Mouse (Mus musculus) G1E (cell line): ENCODE results near the gene Phkb. TPM values are rescaled to one million over a fixed set of nuclear protein-coding genes. Genes with fewer than 3 reads are reported as not detected.

Source experiments
- ATAC-seq: 2 replicates; pipeline ENCODE4 v1.8.0; 2016; ENCODE audit warnings: mild to moderate bottlenecking; ENCODE audit not compliant: insufficient number of reproducible peaks, poor library complexity, low FRiP score, severe bottlenecking; ENCODE audit errors: extremely low read depth
- DNase-seq: peaks from one replicate; pipeline ENCODE4 v3.0.0; 2012; ENCODE audit warnings: low spot score
- H3K27me3 ChIP-seq: 2 replicates; pipeline ENCODE4 v1.6.1; 2012; ENCODE audit warnings: mild to moderate bottlenecking, low read length, inconsistent platforms; ENCODE audit not compliant: insufficient read depth
- H3K36me3 ChIP-seq: replicated peaks from 2 replicates; pipeline ENCODE3; 2012; ENCODE audit warnings: mild to moderate bottlenecking, inconsistent platforms
- H3K4me1 ChIP-seq: 2 replicates; pipeline ENCODE4 v1.6.1; 2012; ENCODE audit warnings: low read depth, low read length, inconsistent platforms, mixed read lengths; ENCODE audit not compliant: insufficient read depth
- H3K4me3 ChIP-seq: 2 replicates; pipeline ENCODE4 v1.5.1; 2012; ENCODE audit warnings: low read depth, mild to moderate bottlenecking, inconsistent platforms, low read length, moderate library complexity, mixed read lengths
- H3K9me3 ChIP-seq: replicated peaks from 2 replicates; pipeline ENCODE4 v1.6.1; 2012; ENCODE audit warnings: inconsistent platforms
- CTCF ChIP-seq: IDR thresholded peaks from 2 replicates; pipeline ENCODE4 v1.5.1; 2012; ENCODE audit warnings: low read depth, low read length, inconsistent platforms, mixed read lengths
- GATA1 ChIP-seq: IDR thresholded peaks from 2 replicates; pipeline ENCODE4 v1.6.1; 2012; ENCODE audit warnings: borderline replicate concordance, low read length, inconsistent platforms, mixed read lengths
- GATA2 ChIP-seq: IDR thresholded peaks from 2 replicates; pipeline ENCODE4 v1.6.1; 2012; ENCODE audit warnings: low read depth, low read length, inconsistent platforms, borderline replicate concordance
- POLR2AphosphoS5 ChIP-seq: IDR thresholded peaks from 2 replicates; pipeline ENCODE4 v1.6.1; 2012; ENCODE audit warnings: low read depth, low read length, inconsistent platforms; ENCODE audit not compliant: insufficient replicate concordance
- TAL1 ChIP-seq: conservative IDR thresholded peaks from 2 replicates; pipeline ENCODE4 v1.6.1; 2012; ENCODE audit warnings: low read depth, low read length, inconsistent platforms, mixed read lengths
- polyA plus RNA-seq: library from polyadenylated mRNA; stranded (reverse); fragments of >175 nt; gene quantifications from 2 replicates; pipeline ENCODE4 v1.2.3, GENCODE M21; 2012
- total RNA-seq, 2 experiments: library from RNA; stranded (forward) in 1 of 2; stranded (reverse) in 1 of 2; fragments of 200-1000 nt in 1 of 2; fragments of >200 nt in 1 of 2; fragmentation: Nextera tagmentation in 1 of 2; gene quantifications; 2 replicates each; pipeline ENCODE4 v1.2.3; 2014 to 2017

The Phkb gene
- total and polyA plus RNA-seq, 3 experiments = 4.6 to 115 (median 52.1) TPM

DNA sequence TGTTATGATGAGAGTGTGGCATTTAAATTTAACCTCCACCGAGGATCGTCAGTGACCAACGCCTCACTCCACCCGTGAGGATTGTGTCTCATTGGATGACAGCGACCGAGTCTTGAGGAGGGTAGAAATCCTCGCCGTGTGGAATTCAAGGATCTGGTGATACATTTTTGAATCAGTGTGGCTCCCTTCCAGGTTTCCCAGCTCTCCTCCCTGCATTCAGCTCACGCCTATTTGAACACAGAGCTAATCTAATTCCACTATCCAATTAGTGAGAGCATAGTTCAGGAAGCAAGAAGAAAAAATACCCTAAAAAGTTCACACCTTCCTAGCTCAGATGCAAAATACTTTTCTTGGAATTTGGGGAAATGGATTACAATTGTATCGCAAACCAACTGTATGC, 249.9 kb downstream of the Phkb start:
- Histone ChIP-seq H3K36me3 (no peaks in the 10 kb centered on the region), H3K4me1 (no peaks in the 10 kb centered on the region), H3K27me3 (no peaks in the 10 kb centered on the region; the same call in 1 of the 2 replicates), H3K9me3 (no peaks in the 10 kb centered on the region), H3K4me3 (no peak overlapping the region)
- ATAC-seq (no peak), DNase-seq (no peak)
- TF ChIP-seq GATA1 (no peak), GATA2 (no peak), POLR2AphosphoS5 (no peak), TAL1 (no peak), CTCF (no peak)

Other genes with a start within 250 kb of the Phkb start
- gene Neto2, start 140.0 kb upstream of the Phkb start, total RNA-seq (2014; fragmentation: Nextera tagmentation) = not detected in 2 replicates
- gene Neto2, start 140.0 kb upstream of the Phkb start, total RNA-seq (2017) = 0.05 and 0.12 TPM in 2 replicates
- not detected in 2 replicates for gene Neto2, start 140.0 kb upstream of the Phkb start, polyA plus RNA-seq
- gene Itfg1, start within 50 bp of the Phkb start, total RNA-seq (2014; fragmentation: Nextera tagmentation) = 38.8 and 48.0 TPM in 2 replicates
- 33.2 and 37.5 TPM in 2 replicates for gene Itfg1, start within 50 bp of the Phkb start, total RNA-seq (2017)
- 5.3 TPM in 2 replicates for gene Itfg1, start within 50 bp of the Phkb start, polyA plus RNA-seq